Mouse (Mus musculus) limb, embryonic 10.5 days (tissue): ENCODE results near the gene Cbr4. TPM values are rescaled to one million over a fixed set of nuclear protein-coding genes. Genes with fewer than 3 reads are reported as not detected.

Source experiments
- DNase-seq: peaks from one replicate; pipeline ENCODE4 v3.0.0-alpha.2; 2017; ENCODE audit warnings: low spot score
- H3K27ac ChIP-seq: fragments of 300-500 bp; sonication (generic); 2 replicates; pipeline ENCODE4 v1.5.1; 2016; ENCODE audit warnings: mild to moderate bottlenecking
- H3K27me3 ChIP-seq: fragments of 300-500 bp; sonication (generic); 2 replicates; pipeline ENCODE4 v1.6.1; 2016; ENCODE audit warnings: low read depth, mild to moderate bottlenecking; ENCODE audit not compliant: poor library complexity, severe bottlenecking
- H3K36me3 ChIP-seq: fragments of 300-500 bp; sonication (generic); 2 replicates; pipeline ENCODE4 v1.6.1; 2016; ENCODE audit warnings: mild to moderate bottlenecking, moderate library complexity
- H3K4me1 ChIP-seq: fragments of 300-500 bp; sonication (generic); 2 replicates; pipeline ENCODE4 v1.6.1; 2016
- H3K4me3 ChIP-seq: fragments of 300-500 bp; sonication (generic); 2 replicates; pipeline ENCODE4 v1.5.1; 2016; ENCODE audit warnings: mild to moderate bottlenecking, moderate library complexity
- H3K9me3 ChIP-seq: fragments of 300-500 bp; sonication (generic); replicated peaks from 2 replicates; pipeline ENCODE4 v1.6.1; 2016; ENCODE audit warnings: mild to moderate bottlenecking
- WGBS: fragments of 180-500 bp; shearing (Covaris S2); methylation state at CpG from one replicate; pipeline ENCODE4 v1.1.7; 2016; 5-methylcytosine and 5-hydroxymethylcytosine counted together
- polyA plus RNA-seq: library from polyadenylated mRNA; unstranded; fragments of >200 nt; fragmentation: Nextera tagmentation; extraction: Ambion mirVana; gene quantifications from 2 replicates; pipeline ENCODE4 v1.2.1, GENCODE M21; 2016

Gene Cbr4
- polyA plus RNA-seq, 1 experiment from 2014 or later, result 28.2 TPM

- no peak for DNase-seq
These were observed 27.8 kb downstream of the Cbr4 start for GRCm38 (mm10) chr8:61515110-61515930.

GRCm38 (mm10) chr8:61515931-61516744 lies 28.6 kb downstream of the Cbr4 start:
- H3K4me3 ChIP-seq, result no peak overlapping the region
- WGBS, result 53% methylated on average over 25 of the region's 25 CpGs
- H3K27me3 ChIP-seq, result no peaks in the 10 kb centered on the region
- H3K27ac ChIP-seq, result no peak overlapping the region
- DNase-seq, result peak; percentile 83
- H3K9me3 ChIP-seq, result no peaks in the 10 kb centered on the region
- H3K36me3 ChIP-seq, result peaks cover 84% of the 10 kb centered on the region
- H3K4me1 ChIP-seq, result peaks cover 3% of the 10 kb centered on the region; the same call in 1 of the 2 replicates

More at GRCm38 (mm10) chr8:61515110-61515930, 27.8 kb downstream of the Cbr4 start:
- Histone ChIP-seq H3K4me1 (peaks cover 3% of the 10 kb centered on the region; the same call in 1 of the 2 replicates), H3K36me3 (peaks cover 89% of the 10 kb centered on the region), H3K9me3 (no peaks in the 10 kb centered on the region), H3K4me3 (no peak overlapping the region), H3K27me3 (no peaks in the 10 kb centered on the region), H3K27ac (no peak overlapping the region)
- 94% methylated on average over 24 of the region's 24 CpGs for WGBS

- Histone ChIP-seq H3K9me3 (no peaks in the 10 kb centered on the region), H3K36me3 (peaks cover 85% of the 10 kb centered on the region), H3K4me1 (peaks cover 3% of the 10 kb centered on the region; the same call in 1 of the 2 replicates), H3K4me3 (no peak overlapping the region), H3K27me3 (no peaks in the 10 kb centered on the region), H3K27ac (no peak overlapping the region)
- whole genome bisulfite sequencing, result 89% methylated on average over 8 of the region's 8 CpGs
- no peak for DNase-seq
These were observed 29.4 kb downstream of the Cbr4 start for GRCm38 (mm10) chr8:61516745-61517501.

GRCm38 (mm10) chr8:61517502-61518185 lies 30.1 kb downstream of the Cbr4 start:
- Histone ChIP-seq H3K27ac (no peak overlapping the region), H3K4me1 (peaks cover 3% of the 10 kb centered on the region; the same call in 1 of the 2 replicates), H3K9me3 (no peaks in the 10 kb centered on the region), H3K4me3 (no peak overlapping the region), H3K36me3 (peaks cover 82% of the 10 kb centered on the region), H3K27me3 (no peaks in the 10 kb centered on the region)
- DNase-seq, result no peak
- 81% methylated on average over 14 of the region's 14 CpGs for WGBS

- Histone ChIP-seq H3K9me3 (no peaks in the 10 kb centered on the region), H3K4me3 (no peak overlapping the region), H3K36me3 (peaks cover 79% of the 10 kb centered on the region), H3K27me3 (no peaks in the 10 kb centered on the region), H3K4me1 (no peaks in the 10 kb centered on the region), H3K27ac (no peak overlapping the region)
- DNase-seq, result no peak
- WGBS, result 21% methylated on average over 1 of the region's 1 CpGs
These were observed 34.6 kb downstream of the Cbr4 start for GRCm38 (mm10) chr8:61522132-61522531.

- no peaks in the 10 kb centered on the region for H3K4me1 ChIP-seq
- H3K27me3 ChIP-seq, result no peaks in the 10 kb centered on the region
- no peak overlapping the region for H3K27ac ChIP-seq
- H3K36me3 ChIP-seq, result peaks cover 87% of the 10 kb centered on the region
- no peak overlapping the region for H3K4me3 ChIP-seq
- WGBS, result 94% methylated on average over 14 of the region's 14 CpGs
- no peaks in the 10 kb centered on the region for H3K9me3 ChIP-seq
- DNase-seq, result no peak
These were observed 39.5 kb downstream of the Cbr4 start for GRCm38 (mm10) chr8:61527037-61527436.

DNA sequence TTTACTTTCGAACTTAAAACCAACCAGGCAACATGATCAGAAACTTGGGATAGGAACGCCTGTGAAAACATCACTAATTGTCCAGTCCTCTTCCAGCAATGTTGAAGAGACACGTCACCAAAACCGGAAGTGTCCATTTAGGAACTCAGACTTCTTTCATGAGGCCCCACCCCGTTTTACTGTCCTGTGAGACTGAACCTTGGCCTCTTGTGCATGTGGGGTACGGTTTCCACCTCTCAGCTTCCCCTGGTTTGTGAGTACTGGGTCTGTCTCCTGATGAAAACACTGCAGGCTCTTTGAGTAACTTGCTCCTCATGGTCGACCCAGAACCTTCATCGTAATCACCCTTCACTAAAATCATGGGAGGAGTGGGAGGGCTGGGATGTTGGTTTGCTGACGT lies 40.7 kb downstream of the Cbr4 start:
- Histone ChIP-seq H3K4me1 (no peaks in the 10 kb centered on the region), H3K36me3 (peaks cover 89% of the 10 kb centered on the region), H3K27me3 (no peaks in the 10 kb centered on the region), H3K27ac (no peak overlapping the region), H3K4me3 (no peak overlapping the region), H3K9me3 (no peaks in the 10 kb centered on the region)
- WGBS, result 95% methylated on average over 9 of the region's 9 CpGs
- DNase-seq, result no peak

DNA sequence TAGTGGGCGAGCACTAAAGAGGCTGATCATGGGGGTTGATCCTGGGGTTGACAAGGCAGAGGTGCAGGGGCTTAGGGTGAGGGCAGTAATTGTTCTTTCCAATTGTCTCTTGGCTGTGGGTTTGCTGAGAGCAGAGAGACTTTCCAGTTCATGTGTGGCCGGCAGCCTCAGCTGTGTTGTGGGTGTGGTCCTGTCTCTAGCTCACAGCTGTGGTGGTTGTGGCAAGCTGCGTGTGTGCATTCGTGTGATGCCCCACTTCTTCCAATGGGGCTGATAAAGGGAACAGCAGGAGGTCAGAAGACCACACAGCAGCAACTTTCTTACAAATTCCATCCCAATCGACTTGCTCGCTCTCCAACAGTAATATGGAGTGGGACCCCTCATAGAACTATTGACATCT lies 41.1 kb downstream of the Cbr4 start:
- peaks cover 89% of the 10 kb centered on the region for H3K36me3 ChIP-seq
- H3K27me3 ChIP-seq, result no peaks in the 10 kb centered on the region
- no peak overlapping the region for H3K4me3 ChIP-seq
- H3K9me3 ChIP-seq, result no peaks in the 10 kb centered on the region
- H3K27ac ChIP-seq, result no peak overlapping the region
- 96% methylated on average over 6 of the region's 6 CpGs for WGBS
- DNase-seq, result no peak
- H3K4me1 ChIP-seq, result 0 out of 2 replicates have a peak, but pooled peaks cover 3% of the 10 kb centered on the region

DNA sequence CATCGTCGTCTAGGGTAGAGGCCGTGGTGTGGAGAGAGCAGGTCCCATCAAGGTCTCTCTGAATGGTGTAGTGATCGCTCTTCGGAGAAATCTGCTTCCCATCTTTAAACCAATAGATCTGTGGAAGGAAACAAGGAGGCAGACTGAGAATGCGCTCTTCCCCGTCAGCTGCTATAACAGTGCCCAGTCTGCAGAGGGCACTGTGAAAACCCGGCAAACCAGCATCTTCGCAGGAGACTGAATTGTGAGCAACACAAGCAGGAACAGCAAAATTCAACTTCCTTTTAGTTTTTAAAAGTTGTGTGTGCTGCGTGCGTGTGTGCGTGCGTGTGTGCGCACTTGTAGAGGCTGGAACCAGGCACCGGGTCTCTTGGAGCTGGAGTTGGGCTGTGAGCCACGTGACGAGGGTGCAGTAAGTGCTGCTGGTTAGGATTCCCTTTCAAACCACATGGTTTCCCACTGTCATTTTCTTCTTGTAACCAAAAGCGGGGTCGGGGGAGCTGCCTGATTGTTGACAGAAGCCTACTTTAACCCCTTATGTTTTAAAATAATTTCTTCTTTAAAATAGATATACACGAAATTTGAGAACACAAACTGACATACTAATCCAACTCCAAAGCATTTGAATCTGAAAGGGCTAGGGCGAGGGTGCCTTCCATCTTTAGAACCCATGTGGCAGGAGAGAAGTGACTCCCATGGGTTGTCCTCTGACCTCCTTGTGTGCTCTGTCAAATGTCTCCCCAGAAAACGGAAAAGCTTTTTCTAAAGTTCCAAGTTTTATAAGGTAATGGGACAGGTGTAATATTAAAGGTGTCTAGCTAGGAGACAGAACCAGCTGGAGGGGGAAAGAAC lies 44.6 kb downstream of the Cbr4 start:
- 0 out of 2 replicates have a peak, but pooled peaks cover 7% of the 10 kb centered on the region for H3K4me1 ChIP-seq
- H3K27ac ChIP-seq, result no peak overlapping the region
- no peaks in the 10 kb centered on the region for H3K9me3 ChIP-seq
- DNase-seq, result no peak
- H3K4me3 ChIP-seq, result no peak overlapping the region
- no peaks in the 10 kb centered on the region for H3K27me3 ChIP-seq
- WGBS, result 70% methylated on average over 22 of the region's 22 CpGs
- H3K36me3 ChIP-seq, result peaks cover 95% of the 10 kb centered on the region

- Histone ChIP-seq H3K27me3 (no peaks in the 10 kb centered on the region), H3K9me3 (no peaks in the 10 kb centered on the region), H3K27ac (no peak overlapping the region), H3K4me3 (no peak overlapping the region), H3K36me3 (peaks cover 95% of the 10 kb centered on the region), H3K4me1 (0 out of 2 replicates have a peak, but pooled peaks cover 7% of the 10 kb centered on the region)
- WGBS, result 90% methylated on average over 5 of the region's 5 CpGs
- DNase-seq, result no peak
These were observed 45.3 kb downstream of the Cbr4 start for GRCm38 (mm10) chr8:61532831-61533230.

GRCm38 (mm10) chr8:61533356-61533926 lies 45.9 kb downstream of the Cbr4 start:
- DNase-seq, result no peak
- H3K36me3 ChIP-seq, result peaks cover 95% of the 10 kb centered on the region
- H3K4me3 ChIP-seq, result no peak overlapping the region
- no peaks in the 10 kb centered on the region for H3K27me3 ChIP-seq
- H3K27ac ChIP-seq, result no peak overlapping the region
- H3K4me1 ChIP-seq, result 0 out of 2 replicates have a peak, but pooled peaks cover 7% of the 10 kb centered on the region
- H3K9me3 ChIP-seq, result no peaks in the 10 kb centered on the region
- 53% methylated on average over 16 of the region's 16 CpGs for WGBS
